Mouse (Mus musculus): ENCODE data around the gene Tbc1d8. TPM values are rescaled to one million over a fixed set of nuclear protein-coding genes. Genes with fewer than 3 reads are reported as not detected.
A peak's percentile ranks its signal among the peaks of the same experiment; 100 is the strongest.

The Tbc1d8 gene
- polyA plus RNA-seq (2012; rRNA removed): 24.7 and 26.8 TPM in 2 replicates

- Histone ChIP-seq H3K36me3 (ENCODE audit: control insufficient read depth, insufficient read depth, low read length) (no peaks in the 10 kb centered on the region), H3K27me3 (ENCODE audit: control insufficient read depth, insufficient read depth, low read length) (no peaks in the 10 kb centered on the region; the same call in 1 of the 2 replicates), H3K4me3 (ENCODE audit: control insufficient read depth, insufficient read depth, low read length) (peak within 1 kb of the TSS; percentile 87), H3K27ac (ENCODE audit: control insufficient read depth, insufficient read depth, low read length) (no peak within 1 kb of the TSS), H3K4me1 (replicated peaks; ENCODE audit: control insufficient read depth, insufficient read depth, low read length) (peaks cover 17% of the 10 kb centered on the region)
- TF ChIP-seq CTCF (IDR thresholded peaks at IDR 0.05; ENCODE audit: borderline replicate concordance, control insufficient read depth, extremely low read depth, insufficient read depth, low read length, poor library complexity) (0 out of 2 replicates have a peak, but pooled peaks have one; percentile 28), POLR2A (IDR thresholded peaks at IDR 0.05; ENCODE audit: control insufficient read depth, extremely low read depth, insufficient read depth, low read length, poor library complexity) (peak; percentile 46; the same call in 1 of the 2 replicates)
- DNase-seq: peak; percentile 76
- WGBS: under 1% methylated on average over 90 of the region's 90 CpGs
These were observed at the start of gene Tbc1d8 for GRCm38 (mm10) chr1:39478057-39478895. Gene Tbc1d8 (minus strand): TSS chr1:39478755.

GRCm38 (mm10) chr1:39528319-39528718 is 49.8 kb upstream of the Tbc1d8 start:
- no peaks in the 10 kb centered on the region for H3K4me1 ChIP-seq (replicated peaks; ENCODE audit: control insufficient read depth, insufficient read depth, low read length)
- WGBS: 42% methylated on average over 6 of the region's 6 CpGs
- H3K36me3 ChIP-seq (ENCODE audit: control insufficient read depth, insufficient read depth, low read length): no peaks in the 10 kb centered on the region
- H3K4me3 ChIP-seq (ENCODE audit: control insufficient read depth, insufficient read depth, low read length): no peak overlapping the region
- TF ChIP-seq CTCF (IDR thresholded peaks at IDR 0.05; ENCODE audit: borderline replicate concordance, control insufficient read depth, extremely low read depth, insufficient read depth, low read length, poor library complexity): no peak
- no peak for TF ChIP-seq POLR2A (IDR thresholded peaks at IDR 0.05; ENCODE audit: control insufficient read depth, extremely low read depth, insufficient read depth, low read length, poor library complexity)
- H3K27me3 ChIP-seq (ENCODE audit: control insufficient read depth, insufficient read depth, low read length): no peaks in the 10 kb centered on the region
- no peak for DNase-seq
- no peak overlapping the region for H3K27ac ChIP-seq (ENCODE audit: control insufficient read depth, insufficient read depth, low read length)

- peak; percentile 82 for DNase-seq
- 14% methylated on average over 7 of the region's 7 CpGs for WGBS
- Histone ChIP-seq H3K4me3 (ENCODE audit: control insufficient read depth, insufficient read depth, low read length) (no peak overlapping the region), H3K27me3 (ENCODE audit: control insufficient read depth, insufficient read depth, low read length) (no peaks in the 10 kb centered on the region), H3K4me1 (replicated peaks; ENCODE audit: control insufficient read depth, insufficient read depth, low read length) (no peaks in the 10 kb centered on the region), H3K27ac (ENCODE audit: control insufficient read depth, insufficient read depth, low read length) (no peak overlapping the region), H3K36me3 (ENCODE audit: control insufficient read depth, insufficient read depth, low read length) (no peaks in the 10 kb centered on the region)
- TF ChIP-seq POLR2A (IDR thresholded peaks at IDR 0.05; ENCODE audit: control insufficient read depth, extremely low read depth, insufficient read depth, low read length, poor library complexity) (no peak), CTCF (IDR thresholded peaks at IDR 0.05; ENCODE audit: borderline replicate concordance, control insufficient read depth, extremely low read depth, insufficient read depth, low read length, poor library complexity) (peak; percentile 85; the same call in 1 of the 2 replicates)
These were observed 48.9 kb upstream of the Tbc1d8 start for GRCm38 (mm10) chr1:39527432-39527831.

DNA sequence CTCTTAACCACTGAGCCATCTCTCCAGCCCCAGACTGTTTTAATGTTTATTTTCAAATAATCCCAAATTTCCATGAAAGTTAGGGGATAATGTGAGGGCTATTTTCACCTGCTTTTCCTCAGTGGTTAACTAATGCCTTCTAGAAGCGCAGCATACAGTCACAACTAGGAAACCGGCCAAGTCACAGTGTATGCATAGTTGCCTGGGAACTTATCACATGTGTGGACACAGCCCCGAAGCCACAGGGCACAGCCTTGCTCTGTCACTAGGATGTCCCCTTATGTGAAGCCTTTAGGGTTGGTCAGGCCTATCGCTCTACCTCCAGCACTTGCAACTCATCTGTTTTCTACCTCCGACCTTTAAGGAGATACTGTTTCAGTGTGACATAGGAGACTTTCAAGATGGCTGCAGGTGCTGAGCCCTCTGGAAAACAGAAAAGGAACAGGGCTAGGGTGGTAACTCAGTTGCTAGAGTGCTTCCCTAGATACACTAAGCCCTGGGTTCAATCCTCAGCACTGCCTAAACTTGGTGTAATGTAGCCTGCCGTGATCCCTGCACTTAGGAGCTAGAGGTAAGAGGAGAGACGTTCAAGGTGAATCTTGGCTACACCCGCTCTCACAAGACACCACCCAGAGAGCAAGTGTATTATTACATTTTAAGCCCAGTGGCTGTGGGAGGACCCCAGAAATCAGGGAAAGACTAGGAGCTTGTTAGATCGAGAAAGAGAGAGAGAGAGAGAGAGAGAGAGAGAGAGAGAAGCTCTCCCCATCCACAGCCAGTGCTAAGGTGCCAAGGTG is 48.0 kb upstream of the Tbc1d8 start:
- Histone ChIP-seq H3K27me3 (ENCODE audit: control insufficient read depth, insufficient read depth, low read length) (no peaks in the 10 kb centered on the region), H3K4me3 (ENCODE audit: control insufficient read depth, insufficient read depth, low read length) (no peak overlapping the region), H3K36me3 (ENCODE audit: control insufficient read depth, insufficient read depth, low read length) (no peaks in the 10 kb centered on the region), H3K4me1 (replicated peaks; ENCODE audit: control insufficient read depth, insufficient read depth, low read length) (no peaks in the 10 kb centered on the region), H3K27ac (ENCODE audit: control insufficient read depth, insufficient read depth, low read length) (no peak overlapping the region)
- no peak for DNase-seq
- 84% methylated on average over 9 of the region's 9 CpGs for WGBS
- TF ChIP-seq CTCF (IDR thresholded peaks at IDR 0.05; ENCODE audit: borderline replicate concordance, control insufficient read depth, extremely low read depth, insufficient read depth, low read length, poor library complexity) (no peak), POLR2A (IDR thresholded peaks at IDR 0.05; ENCODE audit: control insufficient read depth, extremely low read depth, insufficient read depth, low read length, poor library complexity) (no peak)

DNA sequence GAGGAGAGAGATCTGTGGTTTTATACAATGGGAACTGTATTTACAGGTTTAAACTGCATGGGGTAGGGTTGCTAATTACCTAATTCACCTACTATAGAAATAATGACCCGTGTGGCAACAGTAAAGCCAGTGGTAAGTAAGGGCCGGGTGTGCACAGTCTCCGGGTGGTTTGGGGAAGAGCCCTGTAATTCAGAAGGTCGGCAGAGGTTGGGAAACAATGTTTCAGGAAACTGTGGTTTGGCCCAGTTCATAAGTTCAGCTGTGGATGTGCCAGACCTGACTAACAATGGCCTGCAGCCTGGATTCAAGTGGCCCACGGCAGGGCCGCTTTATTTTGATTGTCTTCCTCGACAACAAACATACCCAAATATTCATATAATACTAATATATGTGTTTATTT is 47.2 kb upstream of the Tbc1d8 start:
- no peak for DNase-seq
- Histone ChIP-seq H3K4me1 (replicated peaks; ENCODE audit: control insufficient read depth, insufficient read depth, low read length) (no peaks in the 10 kb centered on the region), H3K4me3 (ENCODE audit: control insufficient read depth, insufficient read depth, low read length) (no peak overlapping the region), H3K36me3 (ENCODE audit: control insufficient read depth, insufficient read depth, low read length) (no peaks in the 10 kb centered on the region), H3K27me3 (ENCODE audit: control insufficient read depth, insufficient read depth, low read length) (no peaks in the 10 kb centered on the region), H3K27ac (ENCODE audit: control insufficient read depth, insufficient read depth, low read length) (no peak overlapping the region)
- TF ChIP-seq POLR2A (IDR thresholded peaks at IDR 0.05; ENCODE audit: control insufficient read depth, extremely low read depth, insufficient read depth, low read length, poor library complexity): no peak
- TF ChIP-seq CTCF (IDR thresholded peaks at IDR 0.05; ENCODE audit: borderline replicate concordance, control insufficient read depth, extremely low read depth, insufficient read depth, low read length, poor library complexity): no peak
- WGBS: 18% methylated on average over 7 of the region's 7 CpGs

DNA sequence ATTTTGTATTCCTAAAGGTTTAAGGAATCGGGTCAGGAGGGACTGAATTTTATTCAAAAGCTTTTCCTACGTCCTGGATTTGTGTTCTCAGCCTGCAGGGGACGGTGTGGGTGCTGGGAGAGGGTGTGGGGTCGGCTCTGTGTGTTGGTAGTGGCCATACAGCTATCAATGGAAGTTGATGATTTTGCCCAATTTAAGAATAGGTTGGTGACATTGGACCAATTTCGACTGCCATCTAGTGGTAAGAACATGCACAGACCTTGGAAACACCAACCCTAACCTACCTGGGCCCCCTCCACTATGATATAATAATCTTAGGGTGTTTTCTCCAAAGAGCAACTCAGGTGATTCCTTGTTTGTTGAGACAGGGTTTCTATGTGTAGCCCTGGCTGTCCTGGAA is 44.0 kb upstream of the Tbc1d8 start:
- Histone ChIP-seq H3K36me3 (ENCODE audit: control insufficient read depth, insufficient read depth, low read length) (no peaks in the 10 kb centered on the region), H3K4me1 (replicated peaks; ENCODE audit: control insufficient read depth, insufficient read depth, low read length) (no peaks in the 10 kb centered on the region), H3K4me3 (ENCODE audit: control insufficient read depth, insufficient read depth, low read length) (no peak overlapping the region), H3K27me3 (ENCODE audit: control insufficient read depth, insufficient read depth, low read length) (no peaks in the 10 kb centered on the region), H3K27ac (ENCODE audit: control insufficient read depth, insufficient read depth, low read length) (no peak overlapping the region)
- peak; percentile 34 for DNase-seq
- 28% methylated on average over 5 of the region's 5 CpGs for WGBS
- TF ChIP-seq CTCF (IDR thresholded peaks at IDR 0.05; ENCODE audit: borderline replicate concordance, control insufficient read depth, extremely low read depth, insufficient read depth, low read length, poor library complexity) (no peak), POLR2A (IDR thresholded peaks at IDR 0.05; ENCODE audit: control insufficient read depth, extremely low read depth, insufficient read depth, low read length, poor library complexity) (no peak)

All from thymus, adult 2 months (tissue).